Mouse (Mus musculus): ENCODE measurements around the gene Ogdhl.
"Not testable (repeated sequence)": the region's sequence is repeated elsewhere in the genome, so short reads cannot be mapped to it uniquely, and the experiment has no call there.

Ogdhl gene

DNA sequence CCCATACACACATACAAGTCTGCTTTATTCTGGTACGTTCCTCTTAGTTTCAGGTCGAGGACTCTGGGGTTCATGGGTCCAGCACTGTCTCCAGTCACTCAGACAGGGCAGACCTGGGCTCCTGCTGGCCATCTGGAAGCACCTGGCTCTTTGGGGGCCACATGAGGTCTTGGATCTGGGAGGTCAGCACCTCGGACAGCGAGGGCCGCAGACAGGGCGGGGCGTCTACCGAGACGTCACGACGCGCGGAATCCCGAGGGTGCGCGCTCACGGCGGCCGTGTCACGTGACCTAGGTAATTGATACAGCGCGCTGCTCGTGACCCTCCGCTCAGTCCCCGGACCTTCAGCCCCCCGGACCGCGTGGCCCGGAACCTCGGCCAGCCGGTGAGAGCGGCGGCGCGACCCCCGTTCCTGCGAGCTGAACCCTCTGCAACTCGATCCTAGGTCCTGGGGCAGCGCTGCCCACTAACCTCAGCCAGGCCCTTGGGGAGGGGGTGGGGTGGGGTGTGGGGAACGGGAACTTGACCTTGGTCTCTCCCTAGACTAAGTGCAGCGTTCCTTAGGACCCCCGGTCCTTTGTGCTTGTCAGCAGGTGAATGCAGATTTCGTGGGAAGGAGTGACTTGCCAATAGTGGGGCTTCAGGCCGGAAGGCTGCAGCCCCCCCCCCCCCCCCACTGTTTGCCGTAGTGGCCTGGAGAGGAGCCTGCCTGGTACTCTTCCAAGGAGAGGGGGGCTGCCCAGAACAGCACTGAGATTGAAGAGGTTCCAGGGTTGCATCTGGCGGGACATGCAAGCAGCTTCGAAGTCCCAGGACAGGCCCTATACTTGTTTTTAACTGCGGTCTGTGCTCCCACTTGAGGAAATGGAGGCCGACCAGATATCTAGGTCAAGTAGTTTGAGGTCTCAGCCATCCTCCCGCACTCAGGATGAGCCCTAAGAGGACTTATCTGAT, at the start of gene Ogdhl:
TSS of gene Ogdhl (plus strand) at position 288 of the 954 bp plus-strand sequence.
- peak; percentile 56 for DNase-seq

- no peak for DNase-seq
Measured at GRCm38 (mm10) chr14:32301622-32302021, 20.2 kb upstream of the Ogdhl start.

- DNase-seq: no peak
Measured at GRCm38 (mm10) chr14:32302423-32302822, 19.4 kb upstream of the Ogdhl start.

DNA sequence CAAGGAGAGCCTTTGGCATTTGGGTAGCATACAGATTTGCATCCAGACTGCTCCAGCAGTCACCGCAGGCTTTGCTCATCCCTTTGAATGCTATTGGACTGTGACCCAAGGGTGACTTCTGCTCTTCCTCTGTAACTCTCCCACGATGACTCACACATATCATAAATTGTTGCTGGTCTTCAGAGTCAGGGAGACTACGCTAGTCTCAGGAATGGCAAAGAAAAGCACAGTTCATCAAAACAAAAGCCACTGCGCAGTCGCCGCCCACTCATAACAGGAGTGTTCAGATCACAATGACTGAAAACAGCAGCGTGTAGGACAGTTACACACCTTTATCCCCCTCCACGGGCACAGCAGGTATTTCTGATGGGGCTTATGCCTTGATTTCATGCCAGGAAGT, 16.9 kb upstream of the Ogdhl start:
- DNase-seq: no peak

- DNase-seq: peak; percentile 57
Measured at GRCm38 (mm10) chr14:32309876-32310275, 11.9 kb upstream of the Ogdhl start.

DNA sequence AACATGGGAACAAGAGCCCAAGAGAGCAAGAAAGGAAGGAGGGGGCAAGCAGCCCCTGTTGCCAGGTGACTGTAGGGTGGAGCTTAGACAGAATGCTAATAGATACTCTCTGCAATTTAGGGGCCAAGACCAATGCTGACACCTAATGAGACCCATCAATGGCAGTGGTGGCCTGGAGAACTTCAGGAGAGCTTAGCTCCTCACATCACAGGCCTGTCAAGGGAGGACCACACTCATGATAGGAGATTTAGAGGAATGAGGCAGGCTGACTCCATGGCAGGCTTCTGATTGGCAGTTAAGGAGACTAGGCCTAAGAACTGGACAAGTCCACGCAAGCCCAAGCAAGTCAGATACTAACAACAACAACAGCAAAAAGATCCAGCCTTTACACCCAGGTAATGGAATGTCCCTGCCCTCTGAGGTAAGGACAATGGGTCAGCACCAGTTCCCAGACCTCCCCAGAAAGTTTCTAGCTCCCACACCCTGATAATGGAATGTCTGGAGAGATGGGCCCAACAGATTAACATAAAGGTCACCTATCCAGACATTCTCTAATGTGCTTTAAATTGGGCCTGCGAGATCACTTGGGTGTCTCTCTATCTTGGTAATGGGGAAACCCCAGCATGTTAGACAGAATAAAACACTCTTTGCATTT, 10.3 kb upstream of the Ogdhl start:
- DNase-seq: no peak

GRCm38 (mm10) chr14:32317822-32318221, 4.0 kb upstream of the Ogdhl start:
- DNase-seq: no peak

- no peak for DNase-seq
Measured at GRCm38 (mm10) chr14:32323221-32323620, 1.4 kb downstream of the Ogdhl start.

GRCm38 (mm10) chr14:32327366-32327765, 5.5 kb downstream of the Ogdhl start:
- no peak for DNase-seq

DNA sequence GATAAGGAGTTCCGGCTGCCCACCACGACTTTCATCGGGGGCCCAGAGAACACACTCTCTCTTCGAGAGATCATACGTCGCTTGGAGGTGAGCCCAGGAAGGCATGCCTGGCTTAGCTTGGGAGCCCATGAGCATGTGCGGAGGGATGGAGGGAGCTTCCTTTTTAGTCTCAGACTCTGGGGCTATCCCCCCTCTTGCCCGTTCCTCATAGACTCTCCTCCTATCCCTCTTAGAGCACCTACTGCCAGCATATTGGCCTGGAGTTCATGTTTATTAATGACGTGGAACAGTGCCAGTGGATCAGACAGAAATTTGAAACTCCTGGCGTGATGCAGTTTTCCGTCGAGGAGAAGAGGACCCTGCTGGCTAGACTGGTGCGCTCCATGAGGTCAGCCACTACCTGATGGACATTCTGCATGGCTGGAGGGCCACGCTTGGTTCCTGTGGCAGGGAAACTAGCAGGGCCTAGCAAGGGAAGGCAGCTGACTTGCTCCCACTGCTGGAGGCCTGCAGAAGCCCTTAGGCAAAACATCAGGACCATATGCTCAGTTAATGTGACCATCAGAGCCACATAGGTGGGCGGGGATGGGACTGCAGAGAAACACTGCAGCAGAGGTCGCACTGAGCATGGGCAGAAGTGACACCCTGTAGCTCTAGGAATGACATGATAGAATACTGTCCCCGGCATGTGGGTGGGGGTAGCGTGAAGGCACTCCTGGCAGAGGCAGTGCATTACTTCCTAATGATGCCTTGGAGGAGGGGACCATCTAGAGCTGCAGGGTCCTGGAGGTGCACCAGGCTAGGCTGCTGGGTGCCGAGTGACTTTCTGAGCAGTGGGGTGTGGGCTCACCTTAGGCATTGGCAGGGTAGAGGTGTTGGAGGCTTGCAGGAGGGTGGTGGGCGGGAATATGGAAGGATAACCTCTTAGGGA, 11.0 kb downstream of the Ogdhl start:
- DNase-seq: no peak

DNA sequence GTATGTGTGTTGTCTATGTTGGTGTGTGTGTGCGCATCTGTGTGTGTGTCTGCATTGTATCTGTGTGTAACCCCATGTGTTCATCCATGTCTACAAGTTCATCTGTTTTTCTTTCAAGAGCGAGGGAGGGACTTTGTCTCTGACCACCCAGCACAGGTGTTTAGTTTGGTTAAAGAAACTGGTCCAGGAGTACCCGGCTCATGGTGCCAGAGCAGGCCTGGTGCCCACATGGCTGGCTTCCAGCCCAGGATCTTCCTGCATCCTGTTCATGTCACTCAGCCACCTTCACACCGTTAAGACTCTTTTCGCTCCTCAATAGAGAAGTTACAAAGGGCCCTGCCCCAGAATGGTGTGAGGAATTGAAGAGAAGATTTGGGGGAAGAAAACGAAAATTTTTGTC, 14.2 kb downstream of the Ogdhl start:
- no peak for DNase-seq

DNA sequence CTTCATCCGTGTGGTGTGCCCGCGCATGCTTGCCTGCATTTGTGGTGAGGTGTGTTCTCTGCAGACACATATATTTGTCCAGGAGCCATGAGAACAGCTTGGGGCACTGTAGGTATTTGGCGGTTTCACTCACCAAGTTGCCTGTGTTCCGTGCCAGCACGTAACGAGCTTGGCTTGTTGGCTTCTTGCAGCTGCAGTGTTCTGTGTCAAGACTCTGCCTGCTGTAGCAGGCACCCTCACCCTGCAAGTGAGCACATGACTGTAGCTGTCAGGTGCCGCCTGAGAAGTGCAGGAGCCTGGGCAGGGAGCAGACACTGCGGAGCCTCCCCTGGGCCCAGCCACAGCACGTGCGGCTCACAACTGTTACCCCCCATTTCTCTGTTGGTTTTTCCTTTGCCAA, 14.7 kb downstream of the Ogdhl start:
- DNase-seq: no peak

GRCm38 (mm10) chr14:32341823-32342222, 20.0 kb downstream of the Ogdhl start:
- no peak for DNase-seq

DNA sequence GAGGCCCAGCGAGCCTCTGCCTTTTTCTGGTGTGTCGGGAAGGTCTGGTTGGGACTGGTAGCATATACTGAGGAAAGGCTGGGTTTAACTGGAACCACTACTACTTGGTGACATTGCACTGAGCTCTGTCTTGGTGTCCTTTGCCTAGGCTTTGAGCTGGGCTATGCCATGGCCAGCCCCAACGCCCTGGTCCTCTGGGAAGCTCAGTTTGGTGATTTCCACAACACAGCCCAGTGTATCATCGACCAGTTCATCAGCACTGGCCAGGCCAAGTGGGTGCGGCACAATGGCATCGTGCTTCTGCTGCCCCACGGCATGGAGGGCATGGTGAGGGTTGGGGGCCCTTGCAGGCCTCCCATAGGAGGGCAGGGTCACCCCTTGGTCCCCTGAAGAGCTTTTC, 22.4 kb downstream of the Ogdhl start:
- no peak for DNase-seq

GRCm38 (mm10) chr14:32344694-32345093, 22.9 kb downstream of the Ogdhl start:
- DNase-seq: no peak

DNA sequence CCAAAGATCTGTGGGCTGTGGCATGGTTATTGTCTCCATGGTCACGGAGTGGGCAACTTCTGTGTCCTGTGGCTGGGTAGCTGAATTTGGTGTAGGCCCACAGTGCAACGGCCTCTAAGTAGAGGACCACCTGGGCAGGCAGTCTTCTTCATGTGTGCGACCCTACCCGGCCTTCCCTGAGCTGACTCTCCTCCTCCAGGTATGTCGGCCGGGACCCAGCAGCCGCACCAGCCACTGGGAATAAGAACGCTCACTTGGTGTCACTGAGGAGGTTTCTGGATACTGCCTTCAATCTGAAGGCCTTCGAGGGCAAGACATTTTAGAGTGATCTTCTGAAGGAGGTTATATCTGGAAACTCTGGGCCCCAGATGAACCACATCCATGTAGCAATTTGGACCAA, 25.5 kb downstream of the Ogdhl start:
- DNase-seq: no peak

GRCm38 (mm10) chr14:32351181-32351920, 29.5 kb downstream of the Ogdhl start:
- DNase-seq: not testable (repeated sequence)

DNA sequence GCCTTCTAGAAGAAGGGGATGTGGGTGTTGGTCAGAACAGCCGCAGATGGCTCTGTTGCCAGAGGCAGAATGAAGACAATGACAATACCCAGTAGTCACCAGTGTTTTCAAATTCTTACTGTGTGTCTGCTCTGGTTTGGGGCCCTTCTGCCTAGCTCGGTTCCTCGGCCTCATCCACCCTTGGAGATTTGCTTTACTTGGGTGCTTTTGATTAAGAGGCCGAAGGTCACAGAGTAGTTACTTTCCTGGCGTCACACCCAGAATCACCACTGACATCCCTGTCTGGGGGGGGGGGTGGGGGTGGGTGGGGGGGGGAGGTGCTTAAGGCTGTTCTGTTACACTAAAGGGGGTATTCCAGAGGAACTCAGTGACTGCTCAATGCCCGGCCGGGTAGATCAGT, 42.5 kb downstream of the Ogdhl start:
- no peak for DNase-seq

DNA sequence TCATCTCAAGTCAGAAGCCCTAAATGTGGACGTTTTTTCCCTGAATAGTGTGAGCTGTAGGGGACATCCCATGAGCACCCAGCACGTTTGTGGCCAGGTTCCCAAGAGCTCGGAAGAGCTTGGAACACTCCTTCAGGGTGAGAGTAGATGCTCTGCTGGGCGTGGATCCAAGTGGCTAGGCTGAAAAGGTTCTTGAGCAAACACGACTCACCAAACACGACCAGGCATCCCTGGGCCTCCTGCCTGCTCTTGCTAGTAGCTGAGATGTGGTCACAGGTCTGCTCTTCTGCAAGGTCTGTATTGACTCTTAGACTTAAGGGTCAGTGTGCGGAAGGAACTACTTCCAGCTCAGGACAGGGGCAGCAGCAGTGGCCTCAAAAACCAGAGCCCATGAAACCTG, 47.9 kb downstream of the Ogdhl start:
- no peak for DNase-seq

DNA sequence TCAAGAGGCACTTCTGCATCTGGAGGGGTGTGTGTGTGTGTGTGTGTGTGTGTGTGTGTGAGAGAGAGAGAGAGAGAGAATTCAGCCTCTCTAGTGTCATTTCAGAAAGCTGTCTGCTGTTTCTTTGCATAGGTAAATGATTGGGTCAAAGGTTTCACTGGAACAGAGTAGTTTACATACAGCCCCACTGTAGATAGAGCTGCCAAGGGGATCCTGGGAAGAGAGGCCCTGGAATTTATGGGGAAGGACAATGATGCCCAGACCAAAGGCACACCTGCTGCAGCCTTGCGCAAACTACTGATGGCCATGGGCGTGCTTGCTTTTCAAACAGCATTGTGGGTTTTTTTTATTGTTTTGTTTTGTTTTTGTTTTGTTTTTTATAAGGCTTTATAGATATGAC, 50.7 kb downstream of the Ogdhl start:
- no peak for DNase-seq

DNA sequence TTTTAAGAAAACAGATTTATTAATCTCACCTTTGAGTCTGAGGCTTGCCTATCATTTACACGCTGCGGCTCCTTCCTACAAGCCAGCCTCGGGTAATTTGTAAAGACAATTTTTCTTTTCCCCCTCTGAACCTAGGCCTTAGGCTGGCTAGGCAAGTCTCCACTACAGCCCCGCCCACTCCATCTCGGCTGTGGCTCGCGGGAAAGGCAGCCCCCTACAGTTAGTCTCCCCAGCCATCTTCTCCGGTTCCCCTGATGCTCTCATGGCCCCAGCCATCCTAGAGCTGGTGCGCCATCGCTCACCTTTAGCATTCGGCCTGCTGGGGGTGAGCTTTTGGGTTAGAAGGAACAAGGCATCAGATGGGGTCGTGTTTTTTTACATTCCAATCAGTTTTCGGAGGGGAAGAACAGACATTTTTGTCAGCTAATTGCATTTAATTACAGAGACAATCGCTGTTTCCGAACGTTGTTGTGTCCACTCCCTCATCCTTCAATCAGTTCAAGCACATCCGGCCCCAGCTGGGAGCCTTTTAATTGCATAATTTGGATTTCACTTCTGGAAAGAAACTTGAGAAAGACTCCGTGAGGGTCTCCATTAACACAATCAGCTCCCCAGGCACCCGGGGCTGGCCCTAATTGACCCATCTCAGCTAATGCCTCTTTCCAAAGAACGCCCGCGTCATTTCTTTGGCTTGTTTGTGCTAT, 57.7 kb downstream of the Ogdhl start:
- DNase-seq: no peak

- peak; percentile 18 for DNase-seq
Measured at GRCm38 (mm10) chr14:32380099-32380480, 58.3 kb downstream of the Ogdhl start.
